26 mouse cellular contexts compared by ENCODE assay signal in the genomic region with DNA sequence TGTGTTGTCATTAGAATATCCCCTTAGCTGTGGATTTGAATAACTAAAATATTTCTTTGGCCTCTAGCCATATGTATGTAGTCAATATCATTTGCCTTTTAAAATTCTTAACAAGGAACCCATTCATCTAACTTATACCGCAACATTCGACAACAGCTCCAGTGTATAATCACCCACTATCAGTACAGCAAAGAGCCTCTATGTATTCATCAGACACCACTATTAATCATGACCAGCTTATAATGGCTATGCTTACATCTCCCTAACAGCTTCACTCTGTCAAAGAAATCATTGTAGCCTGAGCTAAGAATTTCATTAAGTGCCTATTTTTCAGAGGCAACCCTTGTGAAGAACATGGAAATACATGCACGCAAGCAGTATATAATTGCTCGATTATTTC.
DNase-seq lines count a peak whose midpoint lies in the region; ATAC-seq and TF ChIP-seq lines count a peak whose summit lies in the region.
"Had no signal": no experiment of that assay in that cellular context is flagged by ENCODE, and none has a peak within 500 bp of the region (broad histone marks: within the 10 kb centered on the region; RNA-seq: fewer than 3 reads in every experiment).

No protein-coding gene starts in this region.

- no peak overlapping the region for H3K9ac ChIP-seq in hindbrain, embryonic 11.5 days (ENCODE audit: low read depth, low read length)
- no peak overlapping the region for H3K9ac ChIP-seq in hindbrain, postnatal 0 days (replicated peaks; ENCODE audit: low read length)
- no peak overlapping the region for H3K9ac ChIP-seq in hindbrain, embryonic 16.5 days (ENCODE audit: low read depth, low read length)
- H3K9ac ChIP-seq in hindbrain, embryonic 14.5 days, result no peak overlapping the region
- no peak overlapping the region for H3K9ac ChIP-seq in stomach, embryonic 14.5 days (replicated peaks; ENCODE audit: low read depth, low read length)
- H3K9ac ChIP-seq in stomach, postnatal 0 days (ENCODE audit: low read length), result no peak overlapping the region
- H3K9ac ChIP-seq: embryonic facial prominence, embryonic 13.5 days; forebrain, postnatal 0 days had no signal

- no peak for TF ChIP-seq EP300 in stomach, postnatal 0 days (optimal IDR thresholded peaks at IDR 0.05)

- no peaks in the 10 kb centered on the region for H3K9me3 ChIP-seq in hindbrain, embryonic 11.5 days (ENCODE audit: control insufficient read depth, low read length)
- no peaks in the 10 kb centered on the region for H3K9me3 ChIP-seq in hindbrain, postnatal 0 days (ENCODE audit: low read length)
- H3K9me3 ChIP-seq in hindbrain, embryonic 16.5 days (ENCODE audit: control insufficient read depth, low read length), result no peaks in the 10 kb centered on the region
- no peaks in the 10 kb centered on the region for H3K9me3 ChIP-seq in hindbrain, embryonic 14.5 days (ENCODE audit: control insufficient read depth, low read length)
- no peaks in the 10 kb centered on the region for H3K9me3 ChIP-seq in stomach, embryonic 14.5 days (ENCODE audit: control insufficient read depth, low read depth, low read length)
- H3K9me3 ChIP-seq in stomach, postnatal 0 days (ENCODE audit: control insufficient read depth, low read length), result no peaks in the 10 kb centered on the region
- H3K9me3 ChIP-seq: embryonic facial prominence, embryonic 13.5 days had no signal

- no peak overlapping the region for H3K4me2 ChIP-seq in hindbrain, embryonic 11.5 days (replicated peaks; ENCODE audit: low read depth, low read length)
- H3K4me2 ChIP-seq in hindbrain, postnatal 0 days (ENCODE audit: low read depth, low read length), result no peak overlapping the region
- no peak overlapping the region for H3K4me2 ChIP-seq in hindbrain, embryonic 16.5 days (ENCODE audit: low read length)
- H3K4me2 ChIP-seq in hindbrain, embryonic 14.5 days (replicated peaks), result no peak overlapping the region
- H3K4me2 ChIP-seq in stomach, embryonic 14.5 days (replicated peaks; ENCODE audit: low read depth, low read length), result no peak overlapping the region
- H3K4me2 ChIP-seq in stomach, postnatal 0 days (replicated peaks; ENCODE audit: low read depth), result no peak overlapping the region
- H3K4me2 ChIP-seq: embryonic facial prominence, embryonic 13.5 days; heart, embryonic 11.5 days had no signal

- 87% methylated on average over 4 of the region's 4 CpGs for WGBS in hindbrain, embryonic 11.5 days
- WGBS in hindbrain, postnatal 0 days, result 73% methylated on average over 4 of the region's 4 CpGs
- WGBS in hindbrain, embryonic 16.5 days, result 74% methylated on average over 4 of the region's 4 CpGs
- WGBS in hindbrain, embryonic 14.5 days, result 66% methylated on average over 4 of the region's 4 CpGs
- WGBS in stomach, embryonic 14.5 days, result 75% methylated on average over 4 of the region's 4 CpGs
- WGBS in stomach, postnatal 0 days, result 80% methylated on average over 4 of the region's 4 CpGs

- no peak for TF ChIP-seq CTCF in hindbrain, postnatal 0 days (IDR thresholded peaks at IDR 0.05; ENCODE audit: low read depth)
- no peak for TF ChIP-seq CTCF in stomach, postnatal 0 days (IDR thresholded peaks at IDR 0.05; ENCODE audit: low read depth)

- no peaks in the 10 kb centered on the region for H3K36me3 ChIP-seq in hindbrain, embryonic 11.5 days (ENCODE audit: control insufficient read depth, insufficient read depth, low read length)
- no peaks in the 10 kb centered on the region for H3K36me3 ChIP-seq in hindbrain, postnatal 0 days (ENCODE audit: insufficient read depth, low read length)
- H3K36me3 ChIP-seq in hindbrain, embryonic 16.5 days (ENCODE audit: control insufficient read depth, insufficient read depth, low read length), result no peaks in the 10 kb centered on the region
- no peaks in the 10 kb centered on the region for H3K36me3 ChIP-seq in hindbrain, embryonic 14.5 days (replicated peaks; ENCODE audit: control insufficient read depth, insufficient read depth)
- no peaks in the 10 kb centered on the region for H3K36me3 ChIP-seq in stomach, embryonic 14.5 days (ENCODE audit: control insufficient read depth, insufficient read depth, low read length)
- no peaks in the 10 kb centered on the region for H3K36me3 ChIP-seq in stomach, postnatal 0 days (ENCODE audit: control insufficient read depth, insufficient read depth, low read length)
- H3K36me3 ChIP-seq: embryonic facial prominence, embryonic 13.5 days; G1E had no signal

- no peak overlapping the region for H3K4me3 ChIP-seq in hindbrain, embryonic 11.5 days (ENCODE audit: low read depth, low read length)
- H3K4me3 ChIP-seq in hindbrain, postnatal 0 days (ENCODE audit: low read length), result no peak overlapping the region
- no peak overlapping the region for H3K4me3 ChIP-seq in hindbrain, embryonic 16.5 days (ENCODE audit: low read length)
- no peak overlapping the region for H3K4me3 ChIP-seq in hindbrain, embryonic 14.5 days (replicated peaks; ENCODE audit: low read length)
- H3K4me3 ChIP-seq in stomach, embryonic 14.5 days (ENCODE audit: low read depth, low read length), result no peak overlapping the region
- no peak overlapping the region for H3K4me3 ChIP-seq in stomach, postnatal 0 days (ENCODE audit: low read depth, low read length)
- H3K4me3 ChIP-seq: embryonic facial prominence, embryonic 13.5 days; gastrocnemius, adult 2 months had no signal

- no peaks in the 10 kb centered on the region for H3K27me3 ChIP-seq in hindbrain, embryonic 11.5 days (ENCODE audit: control insufficient read depth, insufficient read depth, low read length)
- no peaks in the 10 kb centered on the region for H3K27me3 ChIP-seq in hindbrain, postnatal 0 days (ENCODE audit: insufficient read depth, low read length)
- H3K27me3 ChIP-seq in hindbrain, embryonic 16.5 days (replicated peaks; ENCODE audit: control insufficient read depth, insufficient read depth, low read length), result no peaks in the 10 kb centered on the region
- no peaks in the 10 kb centered on the region for H3K27me3 ChIP-seq in hindbrain, embryonic 14.5 days (ENCODE audit: control insufficient read depth, insufficient read depth, low read length)
- no peaks in the 10 kb centered on the region for H3K27me3 ChIP-seq in stomach, embryonic 14.5 days (ENCODE audit: control insufficient read depth, insufficient read depth, low read length)
- no peaks in the 10 kb centered on the region for H3K27me3 ChIP-seq in stomach, postnatal 0 days (ENCODE audit: control insufficient read depth, insufficient read depth, low read length)
- H3K27me3 ChIP-seq: CH12.LX; embryonic facial prominence, embryonic 13.5 days; Patski had no signal

- peak; percentile 56; the same call in 1 of the 2 replicates for ATAC-seq in hindbrain, embryonic 11.5 days (ENCODE audit: low FRiP score)
- ATAC-seq in hindbrain, postnatal 0 days, result no peak
- peak; percentile 64; the same call in 1 of the 2 replicates for ATAC-seq in hindbrain, embryonic 16.5 days
- ATAC-seq in hindbrain, embryonic 14.5 days (ENCODE audit: low FRiP score), result no peak
- ATAC-seq in stomach, embryonic 14.5 days (ENCODE audit: insufficient number of reproducible peaks, insufficient read depth, low FRiP score, low read depth), result 0 out of 2 replicates have a peak, but pooled peaks have one; percentile 56
- no peak for ATAC-seq in stomach, postnatal 0 days (ENCODE audit: low FRiP score, low TSS enrichment)
- ATAC-seq: forebrain, embryonic 14.5 days; forebrain, postnatal 0 days; inflammation-experienced regulatory T-cells, adult 6 months; intestine, embryonic 16.5 days; Patski had no signal

- DNase-seq in hindbrain, embryonic 11.5 days (ENCODE audit: low spot score), result no peak
- DNase-seq in hindbrain, postnatal 0 days (ENCODE audit: low spot score), result no peak
- DNase-seq in hindbrain, embryonic 14.5 days (ENCODE audit: low spot score), result no peak
- DNase-seq in stomach, postnatal 0 days (ENCODE audit: low spot score), result no peak
- DNase-seq: adrenal gland, postnatal 10 days; adrenal gland, postnatal 36 days; B cell, adult 2 months; cerebellum, adult 11 months; cerebellum, adult 2 months; cerebellum, adult 9-11 months; cerebellum, postnatal 25 days; forebrain, postnatal 0 days; gastrocnemius, adult 2 months; gastrocnemius, postnatal 14 days; heart, adult 11 months; kidney, adult 18-20 months had no signal

- H3K27ac ChIP-seq in hindbrain, embryonic 11.5 days (ENCODE audit: low read depth, low read length), result no peak overlapping the region
- H3K27ac ChIP-seq in hindbrain, postnatal 0 days, result no peak overlapping the region
- no peak overlapping the region for H3K27ac ChIP-seq in hindbrain, embryonic 16.5 days (ENCODE audit: low read depth, low read length)
- no peak overlapping the region for H3K27ac ChIP-seq in hindbrain, embryonic 14.5 days
- no peak overlapping the region for H3K27ac ChIP-seq in stomach, embryonic 14.5 days (ENCODE audit: low read length)
- H3K27ac ChIP-seq in stomach, postnatal 0 days (replicated peaks), result no peak overlapping the region
- H3K27ac ChIP-seq: embryonic facial prominence, embryonic 13.5 days; gastrocnemius, adult 2 months had no signal

- no peaks in the 10 kb centered on the region for H3K4me1 ChIP-seq in hindbrain, embryonic 11.5 days (replicated peaks; ENCODE audit: control insufficient read depth, insufficient read depth, low read length)
- no peaks in the 10 kb centered on the region for H3K4me1 ChIP-seq in hindbrain, postnatal 0 days (ENCODE audit: insufficient read depth, low read length)
- H3K4me1 ChIP-seq in hindbrain, embryonic 16.5 days (ENCODE audit: control insufficient read depth, insufficient read depth, low read depth, low read length), result no peaks in the 10 kb centered on the region
- H3K4me1 ChIP-seq in hindbrain, embryonic 14.5 days (replicated peaks; ENCODE audit: control insufficient read depth, insufficient read depth, low read length), result no peaks in the 10 kb centered on the region
- no peaks in the 10 kb centered on the region for H3K4me1 ChIP-seq in stomach, embryonic 14.5 days (ENCODE audit: control insufficient read depth, insufficient read depth, low read length)
- no peaks in the 10 kb centered on the region for H3K4me1 ChIP-seq in stomach, postnatal 0 days (replicated peaks; ENCODE audit: control insufficient read depth, insufficient read depth)
- H3K4me1 ChIP-seq: embryonic facial prominence, embryonic 13.5 days had no signal

Comparison
In these comparisons a context has a peak if more than half of its experiments do, and no peak if none do; other contexts are left out.
1. ATAC-seq: peak in hindbrain, embryonic 11.5 days (single experiment), hindbrain, embryonic 16.5 days (single experiment) and stomach, embryonic 14.5 days (single experiment); none in hindbrain, postnatal 0 days (single experiment), hindbrain, embryonic 14.5 days (single experiment) and stomach, postnatal 0 days (single experiment).